In genomic region chr15:4026231-4026773, GRCm38 (mm10) we compare ENCODE assay signal across 8 mouse cellular contexts. TPM values are rescaled to one million over a fixed set of nuclear protein-coding genes. Genes with fewer than 3 reads are reported as not detected.
DNase-seq lines count a peak whose midpoint lies in the region; ATAC-seq and TF ChIP-seq lines count a peak whose summit lies in the region.

Gene Oxct1, plus strand, starts transcription at chr15:4026383.

- peak; percentile 47 to 67 (median 55) for TF ChIP-seq CTCF in MEL (IDR thresholded peaks at IDR 0.05 in 2 of 3, conservative IDR thresholded peaks at IDR 0.05 in 1 of 3; ENCODE audit: control insufficient read depth in 1 of 3, insufficient read depth in 1 of 3, low read depth in 2 of 3, low read length in 3 of 3, poor library complexity in 1 of 3, severe bottlenecking in 1 of 3)
- TF ChIP-seq CTCF in layer of hippocampus, adult 2 months (conservative IDR thresholded peaks at IDR 0.05), result peak; percentile 83
- peak; percentile 69 for TF ChIP-seq CTCF in lung, embryonic 14.5 days (IDR thresholded peaks at IDR 0.05; ENCODE audit: low read depth)

- intact Hi-C loops in heart, postnatal 36 days (cut with DNase I), result loop anchor here (1.0 to 10.0 kb wide), 3 partner anchors 31 to 592 kb away; partner anchors contain the start of gene AW549877

- peak within 1 kb of the TSS; percentile 60 for H3K4me2 ChIP-seq in forebrain, embryonic 16.5 days (ENCODE audit: low read length)
- peak within 1 kb of the TSS; percentile 70 for H3K4me2 ChIP-seq in lung, embryonic 14.5 days

- no peaks in the 10 kb centered on the region for H3K9me3 ChIP-seq in MEL (replicated peaks; ENCODE audit: insufficient read depth, low read length)
- H3K9me3 ChIP-seq in forebrain, embryonic 16.5 days (ENCODE audit: control insufficient read depth, low read length), result no peaks in the 10 kb centered on the region
- H3K9me3 ChIP-seq in lung, embryonic 14.5 days (ENCODE audit: low read depth, low read length), result no peaks in the 10 kb centered on the region

- 0 out of 4 replicates have a peak, but pooled peaks of 1 of the 2 experiments have one; percentile 13 for TF ChIP-seq EP300 in MEL (IDR thresholded peaks at IDR 0.05; ENCODE audit: low read depth in 1 of 2, low read length in 2 of 2)

- no peaks in the 10 kb centered on the region for H3K27me3 ChIP-seq in MEL (ENCODE audit: control insufficient read depth in 1 of 2, insufficient read depth in 2 of 2, low read length in 2 of 2)
- H3K27me3 ChIP-seq in forebrain, embryonic 16.5 days (replicated peaks; ENCODE audit: control insufficient read depth, insufficient read depth, low read length), result no peaks in the 10 kb centered on the region
- no peaks in the 10 kb centered on the region for H3K27me3 ChIP-seq in lung, embryonic 14.5 days (ENCODE audit: insufficient read depth, low read length)

- peak; percentile 96 for ATAC-seq in forebrain, embryonic 16.5 days
- peak; percentile 96 for ATAC-seq in lung, embryonic 14.5 days (ENCODE audit: insufficient read depth)

- peak in 1 of 2 experiments; percentile 45; a peak in 3 of 4 replicates for TF ChIP-seq POLR2A in MEL (IDR thresholded peaks at IDR 0.05; ENCODE audit: control insufficient read depth in 1 of 2, insufficient read depth in 1 of 2, low read depth in 1 of 2, low read length in 2 of 2, poor library complexity in 1 of 2)

- TF ChIP-seq RAD21 in MEL (IDR thresholded peaks at IDR 0.05; ENCODE audit: low read depth, low read length), result peak; percentile 7

- DNase-seq in MEL (ENCODE audit: low read depth, low spot score), result peak; percentile 94
- peak; percentile 93 to 96 for DNase-seq in cerebellum, adult 18-20 months
- peak; percentile 81 to 89 for DNase-seq in heart, postnatal 36 days
- DNase-seq in layer of hippocampus, adult 2 months (ENCODE audit: low spot score in 2 of 2), result peak; percentile 89 to 93
- peak; percentile 94 for DNase-seq in lung, embryonic 14.5 days
- peak; percentile 51 for DNase-seq in ovary, postnatal 10 days (ENCODE audit: low spot score)
- DNase-seq in thymus, postnatal 10 days (ENCODE audit: low spot score in 2 of 2), result peak; percentile 75 to 79

- peak within 1 kb of the TSS; percentile 58 to 85 for H3K4me3 ChIP-seq in MEL (ENCODE audit: control insufficient read depth in 1 of 2, insufficient read depth in 1 of 2, low read depth in 2 of 2, low read length in 2 of 2)
- peak within 1 kb of the TSS; percentile 93 for H3K4me3 ChIP-seq in forebrain, embryonic 16.5 days (replicated peaks; ENCODE audit: low read length)
- H3K4me3 ChIP-seq in layer of hippocampus, adult 2 months, result peak within 1 kb of the TSS; percentile 91
- peak within 1 kb of the TSS; percentile 71 for H3K4me3 ChIP-seq in lung, embryonic 14.5 days (ENCODE audit: low read depth, low read length)

- 0% methylated on average over 40 of the region's 45 CpGs for WGBS in forebrain, embryonic 16.5 days
- WGBS in lung, embryonic 14.5 days, result under 1% methylated on average over 41 of the region's 45 CpGs

- H3K27ac ChIP-seq in MEL (ENCODE audit: control insufficient read depth, low read depth, low read length), result peak within 1 kb of the TSS; percentile 94
- H3K27ac ChIP-seq in forebrain, embryonic 16.5 days (ENCODE audit: low read length), result peak within 1 kb of the TSS; percentile 98
- peak within 1 kb of the TSS; percentile 99 for H3K27ac ChIP-seq in layer of hippocampus, adult 2 months
- H3K27ac ChIP-seq in lung, embryonic 14.5 days (ENCODE audit: low read depth), result peak within 1 kb of the TSS; percentile 97

- peaks cover 0 to 13% of the 10 kb centered on the region in 2 experiments; a peak in 2 of 4 replicates for H3K4me1 ChIP-seq in MEL (ENCODE audit: control insufficient read depth in 1 of 2, insufficient read depth in 2 of 2, low read length in 2 of 2)
- peaks cover 16% of the 10 kb centered on the region for H3K4me1 ChIP-seq in forebrain, embryonic 16.5 days (replicated peaks; ENCODE audit: control insufficient read depth, insufficient read depth, low read length)
- no peaks in the 10 kb centered on the region; the same call in 1 of the 2 replicates for H3K4me1 ChIP-seq in lung, embryonic 14.5 days (ENCODE audit: insufficient read depth)

- peaks cover 0 to 4% of the 10 kb centered on the region in 2 experiments; a peak in 1 of 4 replicates for H3K36me3 ChIP-seq in MEL (ENCODE audit: control insufficient read depth in 1 of 2, insufficient read depth in 2 of 2, low read length in 2 of 2)
- no peaks in the 10 kb centered on the region for H3K36me3 ChIP-seq in forebrain, embryonic 16.5 days (ENCODE audit: control insufficient read depth, insufficient read depth)
- no peaks in the 10 kb centered on the region for H3K36me3 ChIP-seq in lung, embryonic 14.5 days (ENCODE audit: insufficient read depth)

- peak within 1 kb of the TSS; percentile 97 for H3K9ac ChIP-seq in MEL (ENCODE audit: control insufficient read depth, low read depth, low read length, poor library complexity, severe bottlenecking)
- peak within 1 kb of the TSS; percentile 91 for H3K9ac ChIP-seq in forebrain, embryonic 16.5 days (replicated peaks; ENCODE audit: low read depth, low read length)
- peak within 1 kb of the TSS; percentile 79 for H3K9ac ChIP-seq in lung, embryonic 14.5 days

- peaks cover 24% of the 10 kb centered on the region for H3K79me2 ChIP-seq in MEL (ENCODE audit: control insufficient read depth, insufficient read depth, low read length, poor library complexity)

TF ChIP-seq in MEL, 35 proteins besides CTCF, POLR2A, EP300 and RAD21 (continues in another document):
- TF ChIP-seq ZC3H11A (IDR thresholded peaks at IDR 0.05; ENCODE audit: low read depth, low read length) (no peak), MYB (IDR thresholded peaks at IDR 0.05; ENCODE audit: low read depth, low read length) (no peak), TBP (IDR thresholded peaks at IDR 0.05; ENCODE audit: low read depth, low read length) (peak; percentile 71), ZNF384 (IDR thresholded peaks at IDR 0.05; ENCODE audit: low read depth, low read length) (no peak), GABPA (IDR thresholded peaks at IDR 0.05; ENCODE audit: low read depth, low read length) (no peak), BHLHE40 (IDR thresholded peaks at IDR 0.05; ENCODE audit: borderline replicate concordance, low read depth, low read length) (no peak), CHD1 (IDR thresholded peaks at IDR 0.05; ENCODE audit: low read depth, low read length) (no peak), MAZ (IDR thresholded peaks at IDR 0.05; ENCODE audit: low read depth, low read length) (peak; percentile 68; the same call in 1 of the 2 replicates), GATA1 (IDR thresholded peaks at IDR 0.05; ENCODE audit: low read depth, low read length) (no peak), UBTF (IDR thresholded peaks at IDR 0.05; ENCODE audit: borderline replicate concordance, insufficient read depth, low read depth, low read length) (0 out of 2 replicates have a peak, but pooled peaks have one; percentile 13), USF1 (IDR thresholded peaks at IDR 0.05; ENCODE audit: low read depth, low read length) (no peak), SMC3 (IDR thresholded peaks at IDR 0.05; ENCODE audit: low read depth, low read length) (peak; percentile 24), TAL1 (IDR thresholded peaks at IDR 0.05; ENCODE audit: low read length) (no peak), JUND (IDR thresholded peaks at IDR 0.05; ENCODE audit: low read depth, low read length) (no peak), MXI1 (IDR thresholded peaks at IDR 0.05; ENCODE audit: low read depth, low read length) (no peak; the same call in 1 of the 2 replicates), MAX (IDR thresholded peaks at IDR 0.05; ENCODE audit: low read length) (peak; percentile 5; the same call in 1 of the 2 replicates), ELF1 (IDR thresholded peaks at IDR 0.05; ENCODE audit: low read depth, low read length) (no peak), E2F4 (IDR thresholded peaks at IDR 0.05; ENCODE audit: borderline replicate concordance, low read depth, low read length) (no peak), TCF12 (IDR thresholded peaks at IDR 0.05; ENCODE audit: low read depth, low read length) (0 out of 2 replicates have a peak, but pooled peaks have one; percentile 27), RCOR1 (IDR thresholded peaks at IDR 0.05; ENCODE audit: low read depth, low read length) (no peak), KAT2A (conservative IDR thresholded peaks at IDR 0.05; ENCODE audit: low read depth, low read length) (no peak; the same call in 1 of the 2 replicates), ZMIZ1 (IDR thresholded peaks at IDR 0.05; ENCODE audit: low read depth, low read length) (0 out of 2 replicates have a peak, but pooled peaks have one; percentile 13), MYC (IDR thresholded peaks at IDR 0.05; ENCODE audit: low read depth, low read length) (no peak), HCFC1 (IDR thresholded peaks at IDR 0.05; ENCODE audit: low read depth, low read length) (peak; percentile 62), CHD2 (IDR thresholded peaks at IDR 0.05; ENCODE audit: low read length) (no peak), MEF2A (IDR thresholded peaks at IDR 0.05; ENCODE audit: extremely low read depth, insufficient replicate concordance, low read depth, low read length, poor library complexity, severe bottlenecking) (no peak), POLR2AphosphoS5 (IDR thresholded peaks at IDR 0.05; ENCODE audit: borderline replicate concordance, low read depth, low read length) (no peak), POLR2AphosphoS2 (IDR thresholded peaks at IDR 0.05; ENCODE audit: low read length) (no peak), ZKSCAN1 (IDR thresholded peaks at IDR 0.05; ENCODE audit: low read depth, low read length) (no peak), SIN3A (IDR thresholded peaks at IDR 0.05; ENCODE audit: low read length) (peak; percentile 51; the same call in 1 of the 2 replicates), USF2 (IDR thresholded peaks at IDR 0.05; ENCODE audit: borderline replicate concordance in 1 of 2, insufficient read depth in 1 of 2, low read depth in 1 of 2, low read length in 2 of 2) (no peak), ETS1 (IDR thresholded peaks at IDR 0.05; ENCODE audit: low read depth, low read length) (peak; percentile 61; the same call in 1 of the 2 replicates), NRF1 (IDR thresholded peaks at IDR 0.05; ENCODE audit: insufficient read depth, low read depth, low read length, poor library complexity, severe bottlenecking) (no peak), MAFK (IDR thresholded peaks at IDR 0.05; ENCODE audit: borderline replicate concordance, low read depth, low read length) (no peak)

RNA-seq across cellular contexts. Expression of gene Oxct1, which starts in this region (rescaled TPM):
- 112 and 140 TPM in 2 replicates for total RNA-seq in MEL (2012; rRNA removed)
- polyA plus RNA-seq in MEL (2012; ENCODE audit: insufficient read depth in 1 of 2, insufficient read length in 2 of 2, low read depth in 1 of 2, low replicate concordance in 2 of 2, missing spikeins in 1 of 2), result 100 to 1,000 TPM in 1 of 2 experiments, not detected in 1; 168 TPM
- 298 and 300 TPM in 2 replicates for polyA plus RNA-seq in forebrain, embryonic 16.5 days (2015; fragmentation: Nextera tagmentation; extraction: Ambion mirVana)
- 1,000 to 10,000 TPM; 1,296 to 1,437 TPM for total RNA-seq in heart, postnatal 36 days (2021)
- total RNA-seq in layer of hippocampus, adult 2 months (2021), result 100 to 1,000 TPM; 271 to 283 TPM
- 210 and 226 TPM in 2 replicates for polyA plus RNA-seq in lung, embryonic 14.5 days (2014; fragmentation: Nextera tagmentation; extraction: Ambion mirVana)

Comparison
In these comparisons a context has a peak if more than half of its experiments do, and no peak if none do; other contexts are left out.
1. Peak in every context shown above with its lines: DNase-seq, ATAC-seq, H3K4me3 ChIP-seq and H3K27ac ChIP-seq.